Mouse (Mus musculus) bone marrow macrophage, adult 2 months (primary cell): ENCODE measurements around the gene Cabs1. TPM values are rescaled to one million over a fixed set of nuclear protein-coding genes. Genes with fewer than 3 reads are reported as not detected.

ENCODE experiments used
- H3K27ac ChIP-seq: 2 replicates; pipeline ENCODE4 v1.5.1; 2012; ENCODE audit warnings: low read depth, low read length; ENCODE audit not compliant: insufficient read depth
- H3K4me1 ChIP-seq: 2 replicates; pipeline ENCODE4 v1.6.1; 2012; ENCODE audit warnings: low read length; ENCODE audit not compliant: control insufficient read depth, insufficient read depth
- H3K4me3 ChIP-seq: 2 replicates; pipeline ENCODE4 v1.5.1; 2012; ENCODE audit warnings: mild to moderate bottlenecking, low read length, moderate library complexity; ENCODE audit not compliant: insufficient read depth
- CTCF ChIP-seq: IDR thresholded peaks from 2 replicates; pipeline ENCODE4 v1.5.1; 2012; ENCODE audit warnings: low read depth, mild to moderate bottlenecking, low read length, moderate library complexity
- POLR2A ChIP-seq: IDR thresholded peaks from 2 replicates; pipeline ENCODE4 v1.6.1; 2012; ENCODE audit warnings: mild to moderate bottlenecking, low read depth, low read length, borderline replicate concordance
- polyA plus RNA-seq: library from polyadenylated mRNA; stranded (reverse); fragments of >200 nt; gene quantifications from 2 replicates; pipeline ENCODE4 v1.2.4, GENCODE M21; 2012; ENCODE audit not compliant: missing spikeins, insufficient read depth, insufficient read length

Cabs1 gene
- not detected in 2 replicates for polyA plus RNA-seq

- no peak for TF ChIP-seq CTCF
- TF ChIP-seq POLR2A = no peak
- Histone ChIP-seq H3K4me3 (no peak within 1 kb of the TSS), H3K4me1 (no peaks in the 10 kb centered on the region), H3K27ac (no peak within 1 kb of the TSS)
Measured at GRCm38 (mm10) chr5:87979139-87979538, at the start of gene Cabs1. TSS of gene Cabs1 (plus strand) at chr5:87979439.

GRCm38 (mm10) chr5:87931603-87932002 is 47.6 kb upstream of the Cabs1 start:
- Histone ChIP-seq H3K4me3 (no peak overlapping the region), H3K4me1 (no peaks in the 10 kb centered on the region), H3K27ac (no peak overlapping the region)
- TF ChIP-seq POLR2A (no peak), CTCF (no peak)

- no peak overlapping the region for H3K4me3 ChIP-seq
- H3K27ac ChIP-seq = no peak overlapping the region
- no peaks in the 10 kb centered on the region for H3K4me1 ChIP-seq
- no peak for TF ChIP-seq POLR2A
- TF ChIP-seq CTCF = no peak
Measured at GRCm38 (mm10) chr5:87940752-87941151, 38.5 kb upstream of the Cabs1 start.

- TF ChIP-seq POLR2A (no peak), CTCF (no peak)
- no peak overlapping the region for H3K4me3 ChIP-seq
- H3K27ac ChIP-seq = no peak overlapping the region
- H3K4me1 ChIP-seq = no peaks in the 10 kb centered on the region
Measured at GRCm38 (mm10) chr5:87942515-87942914, 36.7 kb upstream of the Cabs1 start.

GRCm38 (mm10) chr5:87951836-87952235 is 27.4 kb upstream of the Cabs1 start:
- H3K4me1 ChIP-seq = no peaks in the 10 kb centered on the region
- no peak overlapping the region for H3K27ac ChIP-seq
- TF ChIP-seq CTCF (no peak), POLR2A (no peak)
- no peak overlapping the region for H3K4me3 ChIP-seq

GRCm38 (mm10) chr5:87969201-87969600 is 10.0 kb upstream of the Cabs1 start, which contains the start of the genes 2310003L06Rik and Gm28434:
TSS of gene 2310003L06Rik (plus strand) at chr5:87969459.
TSS of gene Gm28434 (plus strand) at chr5:87969517.
- no peak within 1 kb of the TSS for H3K27ac ChIP-seq

GRCm38 (mm10) chr5:87982468-87983214 is 3.4 kb downstream of the Cabs1 start:
- H3K27ac ChIP-seq = no peak overlapping the region
- no peak overlapping the region for H3K4me3 ChIP-seq
- H3K4me1 ChIP-seq = no peaks in the 10 kb centered on the region
- TF ChIP-seq CTCF = no peak
- TF ChIP-seq POLR2A = no peak

More at GRCm38 (mm10) chr5:87969201-87969600, 10.0 kb upstream of the Cabs1 start, which contains the start of the genes 2310003L06Rik and Gm28434:
- no peak for TF ChIP-seq CTCF
- no peak for TF ChIP-seq POLR2A
- Histone ChIP-seq H3K4me3 (no peak within 1 kb of the TSS), H3K4me1 (no peaks in the 10 kb centered on the region)

GRCm38 (mm10) chr5:88002249-88002648 is 23.0 kb downstream of the Cabs1 start, which contains the start of gene Smr3a:
TSS of gene Smr3a (plus strand) at chr5:88002549.
- Histone ChIP-seq H3K4me3 (no peak within 1 kb of the TSS), H3K4me1 (no peaks in the 10 kb centered on the region), H3K27ac (no peak within 1 kb of the TSS)
- TF ChIP-seq POLR2A (no peak), CTCF (no peak)

GRCm38 (mm10) chr5:88005241-88005640 is 26.0 kb downstream of the Cabs1 start:
- Histone ChIP-seq H3K27ac (no peak overlapping the region), H3K4me3 (no peak overlapping the region), H3K4me1 (no peaks in the 10 kb centered on the region)
- TF ChIP-seq CTCF = no peak
- TF ChIP-seq POLR2A = no peak

Other genes with a start within 250 kb of the Cabs1 start
- gene Csn1s2a, start 204.9 kb upstream of the Cabs1 start, polyA plus RNA-seq = not detected in 2 replicates
- gene Csn1s2b, start 171.4 kb upstream of the Cabs1 start, polyA plus RNA-seq = not detected in 2 replicates
- not detected in 2 replicates for gene Prr27, start 153.8 kb upstream of the Cabs1 start, polyA plus RNA-seq
- gene Odam, start 94.4 kb upstream of the Cabs1 start, polyA plus RNA-seq = not detected in 2 replicates
- gene Csn3, start 53.9 kb upstream of the Cabs1 start, polyA plus RNA-seq = 0.45 TPM in 1 of 2 replicates, not detected in the other
- not detected in 2 replicates for gene 2310003L06Rik, start 10.0 kb upstream of the Cabs1 start, polyA plus RNA-seq
- gene Gm28434, start 9.9 kb upstream of the Cabs1 start, polyA plus RNA-seq = not detected in 2 replicates
- not detected in 2 replicates for gene Smr3a, start 23.1 kb downstream of the Cabs1 start, polyA plus RNA-seq
- gene Smr2, start 107.1 kb downstream of the Cabs1 start, polyA plus RNA-seq = not detected in 2 replicates
- not detected in 2 replicates for gene Gm11116, start 132.1 kb downstream of the Cabs1 start, polyA plus RNA-seq
- not detected in 2 replicates for gene Gm11115, start 174.7 kb downstream of the Cabs1 start, polyA plus RNA-seq